Mouse (Mus musculus): ENCODE results near the gene Kcne1. TPM values are rescaled to one million over a fixed set of nuclear protein-coding genes. Genes with fewer than 3 reads are reported as not detected.

The Kcne1 gene
- total and polyA plus RNA-seq, 3 experiments, result not detected

DNA sequence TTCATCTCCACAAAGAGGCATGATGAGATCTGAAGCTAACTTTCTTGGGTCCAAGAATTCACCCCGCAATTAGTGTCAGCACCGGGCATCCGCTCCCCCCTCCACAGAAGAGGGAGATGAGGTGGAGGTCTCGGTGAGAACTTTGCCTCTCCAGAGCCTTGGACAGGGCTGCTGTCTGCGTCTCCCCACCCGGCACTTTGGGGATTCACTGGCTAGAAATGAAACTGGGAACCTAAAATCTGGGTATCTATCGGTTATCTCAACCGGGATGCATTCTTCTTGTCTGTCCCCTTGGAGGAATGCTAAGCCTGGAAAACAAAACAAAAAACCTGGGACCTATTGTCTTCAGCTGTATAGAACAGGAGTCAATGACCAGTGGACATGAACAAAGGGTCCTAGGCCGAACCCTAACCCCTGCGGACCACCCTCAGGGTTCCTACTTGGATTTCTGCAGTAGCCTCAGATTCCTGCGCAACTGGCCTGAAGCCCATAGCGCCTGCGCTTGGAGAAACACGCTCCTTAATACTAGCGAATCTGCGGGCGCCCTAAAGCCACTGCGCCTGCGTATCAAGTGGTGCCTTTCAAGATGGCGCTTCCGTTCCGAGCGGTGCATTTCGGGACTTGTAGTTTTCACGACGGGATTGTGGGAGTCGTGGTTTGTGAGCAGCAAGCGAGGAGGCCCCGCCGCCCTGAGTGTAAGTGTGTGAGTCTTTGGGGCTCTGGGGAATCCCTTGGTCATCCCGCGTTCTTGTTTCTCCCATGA lies 58.4 kb downstream of the Kcne1 start, which contains the start of gene Smim11:
TSS of gene Smim11 (plus strand) at position 638 of the 763 bp plus-strand sequence.
- Histone ChIP-seq H3K9ac (ENCODE audit: control insufficient read depth, low read depth, low read length, poor library complexity, severe bottlenecking) (peak within 1 kb of the TSS; percentile 67), H3K4me3 (ENCODE audit: control insufficient read depth in 1 of 2, insufficient read depth in 1 of 2, low read depth in 2 of 2, low read length in 2 of 2) (peak within 1 kb of the TSS; percentile 73 to 85), H3K27me3 (ENCODE audit: control insufficient read depth in 1 of 2, insufficient read depth in 2 of 2, low read length in 2 of 2) (peaks cover 4% of the 10 kb centered on the region in 2 experiments; a peak in 3 of 4 replicates), H3K4me1 (ENCODE audit: control insufficient read depth in 1 of 2, insufficient read depth in 2 of 2, low read length in 2 of 2) (peaks cover 0 to 14% of the 10 kb centered on the region in 2 experiments; a peak in 1 of 4 replicates), H3K36me3 (ENCODE audit: control insufficient read depth in 1 of 2, insufficient read depth in 2 of 2, low read length in 2 of 2) (peaks cover 0 to 9% of the 10 kb centered on the region in 2 experiments; a peak in 2 of 4 replicates), H3K27ac (ENCODE audit: control insufficient read depth, low read depth, low read length) (peak within 1 kb of the TSS; percentile 15; the same call in 1 of the 2 replicates), H3K79me2 (ENCODE audit: control insufficient read depth, insufficient read depth, low read length, poor library complexity) (peaks cover 3% of the 10 kb centered on the region; the same call in 1 of the 2 replicates), H3K9me3 (replicated peaks; ENCODE audit: insufficient read depth, low read length) (no peaks in the 10 kb centered on the region)
- DNase-seq (ENCODE audit: low read depth, low spot score), result peak; percentile 98
- TF ChIP-seq MAZ (IDR thresholded peaks at IDR 0.05; ENCODE audit: low read depth, low read length) (no peak), NELFE (IDR thresholded peaks at IDR 0.05; ENCODE audit: low read depth, low read length) (peak; percentile 89), ZMIZ1 (IDR thresholded peaks at IDR 0.05; ENCODE audit: low read depth, low read length) (peak; percentile 64), KAT2A (conservative IDR thresholded peaks at IDR 0.05; ENCODE audit: low read depth, low read length) (peak; percentile 97), E2F4 (IDR thresholded peaks at IDR 0.05; ENCODE audit: borderline replicate concordance, low read depth, low read length) (no peak), UBTF (IDR thresholded peaks at IDR 0.05; ENCODE audit: borderline replicate concordance, insufficient read depth, low read depth, low read length) (no peak), ELF1 (IDR thresholded peaks at IDR 0.05; ENCODE audit: low read depth, low read length) (peak; percentile 89), ZKSCAN1 (IDR thresholded peaks at IDR 0.05; ENCODE audit: low read depth, low read length) (no peak), POLR2AphosphoS2 (IDR thresholded peaks at IDR 0.05; ENCODE audit: low read length) (peak; percentile 71), JUND (IDR thresholded peaks at IDR 0.05; ENCODE audit: low read depth, low read length) (no peak), MYB (IDR thresholded peaks at IDR 0.05; ENCODE audit: low read depth, low read length) (no peak), SMC3 (IDR thresholded peaks at IDR 0.05; ENCODE audit: low read depth, low read length) (no peak), POLR2A (IDR thresholded peaks at IDR 0.05; ENCODE audit: control insufficient read depth in 1 of 2, insufficient read depth in 1 of 2, low read depth in 1 of 2, low read length in 2 of 2, poor library complexity in 1 of 2) (peak in 1 of 2 experiments; percentile 85; a peak in 2 of 4 replicates), ZNF384 (IDR thresholded peaks at IDR 0.05; ENCODE audit: low read depth, low read length) (no peak), MXI1 (IDR thresholded peaks at IDR 0.05; ENCODE audit: low read depth, low read length) (peak; percentile 72), ETS1 (IDR thresholded peaks at IDR 0.05; ENCODE audit: low read depth, low read length) (no peak), SIN3A (IDR thresholded peaks at IDR 0.05; ENCODE audit: low read length) (peak; percentile 79), MAFK (IDR thresholded peaks at IDR 0.05; ENCODE audit: borderline replicate concordance, low read depth, low read length) (no peak), GATA1 (IDR thresholded peaks at IDR 0.05; ENCODE audit: low read depth, low read length) (peak; percentile 99), TBP (IDR thresholded peaks at IDR 0.05; ENCODE audit: low read depth, low read length) (peak; percentile 79), MEF2A (IDR thresholded peaks at IDR 0.05; ENCODE audit: extremely low read depth, insufficient replicate concordance, low read depth, low read length, poor library complexity, severe bottlenecking) (no peak), BHLHE40 (IDR thresholded peaks at IDR 0.05; ENCODE audit: borderline replicate concordance, low read depth, low read length) (no peak), RAD21 (IDR thresholded peaks at IDR 0.05; ENCODE audit: low read depth, low read length) (no peak), USF1 (IDR thresholded peaks at IDR 0.05; ENCODE audit: low read depth, low read length) (no peak), CTCF (IDR thresholded peaks at IDR 0.05 in 2 of 3, conservative IDR thresholded peaks at IDR 0.05 in 1 of 3; ENCODE audit: control insufficient read depth in 1 of 3, insufficient read depth in 1 of 3, low read depth in 2 of 3, low read length in 3 of 3, poor library complexity in 1 of 3, severe bottlenecking in 1 of 3) (no peak), CHD2 (IDR thresholded peaks at IDR 0.05; ENCODE audit: low read length) (no peak), GABPA (IDR thresholded peaks at IDR 0.05; ENCODE audit: low read depth, low read length) (no peak), EP300 (IDR thresholded peaks at IDR 0.05; ENCODE audit: low read depth in 1 of 2, low read length in 2 of 2) (no peak), NRF1 (IDR thresholded peaks at IDR 0.05; ENCODE audit: insufficient read depth, low read depth, low read length, poor library complexity, severe bottlenecking) (peak; percentile 99), USF2 (IDR thresholded peaks at IDR 0.05; ENCODE audit: borderline replicate concordance in 1 of 2, insufficient read depth in 1 of 2, low read depth in 1 of 2, low read length in 2 of 2) (no peak), RCOR1 (IDR thresholded peaks at IDR 0.05; ENCODE audit: low read depth, low read length) (no peak), ZC3H11A (IDR thresholded peaks at IDR 0.05; ENCODE audit: low read depth, low read length) (peak; percentile 80), POLR2AphosphoS5 (IDR thresholded peaks at IDR 0.05; ENCODE audit: borderline replicate concordance, low read depth, low read length) (no peak), MYC (IDR thresholded peaks at IDR 0.05; ENCODE audit: low read depth, low read length) (peak; percentile 72), MAX (IDR thresholded peaks at IDR 0.05; ENCODE audit: low read length) (peak; percentile 31; the same call in 1 of the 2 replicates), TAL1 (IDR thresholded peaks at IDR 0.05; ENCODE audit: low read length) (no peak)
